Mouse (Mus musculus): ENCODE data around the gene Susd3. TPM values are rescaled to one million over a fixed set of nuclear protein-coding genes. Genes with fewer than 3 reads are reported as not detected.

Gene Susd3
- polyA plus RNA-seq, 1 experiment from 2014 or later: 0.95 TPM

GRCm38 (mm10) chr13:49212711-49213500 lies 35.6 kb downstream of the Susd3 start:
- WGBS: 83% methylated on average over 4 of the region's 4 CpGs

GRCm38 (mm10) chr13:49209306-49209705 lies 39.2 kb downstream of the Susd3 start:
- no peak overlapping the region for H3K9ac ChIP-seq (replicated peaks)
- 54% methylated on average over 7 of the region's 7 CpGs for WGBS
- H3K4me1 ChIP-seq (replicated peaks): peaks cover 25% of the 10 kb centered on the region
- no peaks in the 10 kb centered on the region for H3K27me3 ChIP-seq
- no peaks in the 10 kb centered on the region for H3K9me3 ChIP-seq
- ATAC-seq (ENCODE audit: insufficient number of reproducible peaks, insufficient read depth, low FRiP score, low TSS enrichment, low read depth): no peak
- no peak overlapping the region for H3K27ac ChIP-seq
- H3K4me3 ChIP-seq (replicated peaks): no peak overlapping the region
- peaks cover 8% of the 10 kb centered on the region; the same call in 1 of the 2 replicates for H3K36me3 ChIP-seq
- no peak overlapping the region for H3K4me2 ChIP-seq

More at GRCm38 (mm10) chr13:49212711-49213500, 35.6 kb downstream of the Susd3 start:
- H3K4me1 ChIP-seq (replicated peaks): peaks cover 44% of the 10 kb centered on the region
- no peaks in the 10 kb centered on the region for H3K9me3 ChIP-seq
- no peak overlapping the region for H3K4me2 ChIP-seq
- no peak overlapping the region for H3K9ac ChIP-seq (replicated peaks)
- H3K4me3 ChIP-seq (replicated peaks): no peak overlapping the region
- H3K36me3 ChIP-seq: no peaks in the 10 kb centered on the region
- H3K27ac ChIP-seq: no peak overlapping the region
- ATAC-seq (ENCODE audit: insufficient number of reproducible peaks, insufficient read depth, low FRiP score, low TSS enrichment, low read depth): no peak
- no peaks in the 10 kb centered on the region for H3K27me3 ChIP-seq

GRCm38 (mm10) chr13:49206341-49206740 lies 42.2 kb downstream of the Susd3 start:
- H3K9me3 ChIP-seq: no peaks in the 10 kb centered on the region
- H3K4me3 ChIP-seq (replicated peaks): no peak overlapping the region
- H3K27ac ChIP-seq: no peak overlapping the region
- no peak for ATAC-seq (ENCODE audit: insufficient number of reproducible peaks, insufficient read depth, low FRiP score, low TSS enrichment, low read depth)
- no peak overlapping the region for H3K9ac ChIP-seq (replicated peaks)
- WGBS: 94% methylated on average over 2 of the region's 2 CpGs
- H3K4me1 ChIP-seq (replicated peaks): peaks cover 8% of the 10 kb centered on the region
- H3K4me2 ChIP-seq: no peak overlapping the region
- H3K36me3 ChIP-seq: peaks cover 25% of the 10 kb centered on the region; the same call in 1 of the 2 replicates
- H3K27me3 ChIP-seq: no peaks in the 10 kb centered on the region

GRCm38 (mm10) chr13:49205381-49205998 lies 43.0 kb downstream of the Susd3 start:
- H3K4me2 ChIP-seq: no peak overlapping the region
- H3K4me1 ChIP-seq (replicated peaks): peaks cover 6% of the 10 kb centered on the region; the same call in 1 of the 2 replicates
- H3K27me3 ChIP-seq: no peaks in the 10 kb centered on the region
- H3K9me3 ChIP-seq: no peaks in the 10 kb centered on the region
- peak; percentile 35; the same call in 1 of the 2 replicates for ATAC-seq (ENCODE audit: insufficient number of reproducible peaks, insufficient read depth, low FRiP score, low TSS enrichment, low read depth)
- no peak overlapping the region for H3K27ac ChIP-seq
- no peak overlapping the region for H3K4me3 ChIP-seq (replicated peaks)
- WGBS: 49% methylated on average over 13 of the region's 13 CpGs
- no peak overlapping the region for H3K9ac ChIP-seq (replicated peaks)
- peaks cover 25% of the 10 kb centered on the region; the same call in 1 of the 2 replicates for H3K36me3 ChIP-seq

GRCm38 (mm10) chr13:49202556-49202955 lies 46.0 kb downstream of the Susd3 start:
- no peak for ATAC-seq (ENCODE audit: insufficient number of reproducible peaks, insufficient read depth, low FRiP score, low TSS enrichment, low read depth)
- WGBS: 90% methylated on average over 7 of the region's 7 CpGs
- H3K4me3 ChIP-seq (replicated peaks): no peak overlapping the region
- H3K4me1 ChIP-seq (replicated peaks): no peaks in the 10 kb centered on the region
- H3K27ac ChIP-seq: no peak overlapping the region
- no peak overlapping the region for H3K4me2 ChIP-seq
- peaks cover 25% of the 10 kb centered on the region; the same call in 1 of the 2 replicates for H3K36me3 ChIP-seq
- H3K27me3 ChIP-seq: no peaks in the 10 kb centered on the region
- no peaks in the 10 kb centered on the region for H3K9me3 ChIP-seq
- no peak overlapping the region for H3K9ac ChIP-seq (replicated peaks)

GRCm38 (mm10) chr13:49200688-49201087 lies 47.8 kb downstream of the Susd3 start:
- Histone ChIP-seq H3K9me3 (no peaks in the 10 kb centered on the region), H3K27me3 (no peaks in the 10 kb centered on the region), H3K9ac (replicated peaks) (no peak overlapping the region), H3K36me3 (peaks cover 31% of the 10 kb centered on the region; the same call in 1 of the 2 replicates), H3K4me1 (replicated peaks) (no peaks in the 10 kb centered on the region), H3K4me3 (replicated peaks) (no peak overlapping the region), H3K27ac (no peak overlapping the region), H3K4me2 (no peak overlapping the region)
- no peak for ATAC-seq (ENCODE audit: insufficient number of reproducible peaks, insufficient read depth, low FRiP score, low TSS enrichment, low read depth)
- WGBS: 87% methylated on average over 13 of the region's 13 CpGs

DNA sequence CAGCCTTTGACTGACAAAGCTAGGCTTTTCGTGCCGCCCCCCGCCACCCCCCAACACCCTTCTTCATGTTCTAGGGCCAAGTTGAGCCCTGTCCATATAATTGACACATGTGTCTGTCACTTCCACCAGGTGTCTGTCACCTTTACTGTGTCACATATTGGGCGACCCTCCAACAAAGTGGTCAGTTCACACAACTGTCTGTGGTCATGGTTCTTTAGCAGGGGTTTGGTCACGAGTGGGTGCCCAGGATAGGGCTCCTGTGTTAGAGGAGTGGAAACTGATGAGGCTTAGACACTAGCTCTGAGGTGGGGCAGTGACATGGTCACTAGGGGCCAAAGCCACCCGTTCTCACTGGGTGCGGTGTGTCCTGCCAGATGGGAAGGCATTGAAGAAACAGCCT lies 48.6 kb downstream of the Susd3 start:
- no peaks in the 10 kb centered on the region for H3K27me3 ChIP-seq
- H3K27ac ChIP-seq: no peak overlapping the region
- no peak overlapping the region for H3K9ac ChIP-seq (replicated peaks)
- H3K9me3 ChIP-seq: no peaks in the 10 kb centered on the region
- H3K4me2 ChIP-seq: no peak overlapping the region
- no peak for ATAC-seq (ENCODE audit: insufficient number of reproducible peaks, insufficient read depth, low FRiP score, low TSS enrichment, low read depth)
- H3K36me3 ChIP-seq: peaks cover 35% of the 10 kb centered on the region; the same call in 1 of the 2 replicates
- no peaks in the 10 kb centered on the region for H3K4me1 ChIP-seq (replicated peaks)
- 89% methylated on average over 7 of the region's 7 CpGs for WGBS
- H3K4me3 ChIP-seq (replicated peaks): no peak overlapping the region

GRCm38 (mm10) chr13:49198734-49199133 lies 49.8 kb downstream of the Susd3 start:
- no peaks in the 10 kb centered on the region for H3K9me3 ChIP-seq
- H3K27me3 ChIP-seq: no peaks in the 10 kb centered on the region
- H3K4me1 ChIP-seq (replicated peaks): no peaks in the 10 kb centered on the region
- H3K4me2 ChIP-seq: no peak overlapping the region
- H3K4me3 ChIP-seq (replicated peaks): no peak overlapping the region
- peaks cover 27% of the 10 kb centered on the region; the same call in 1 of the 2 replicates for H3K36me3 ChIP-seq
- H3K9ac ChIP-seq (replicated peaks): no peak overlapping the region
- ATAC-seq (ENCODE audit: insufficient number of reproducible peaks, insufficient read depth, low FRiP score, low TSS enrichment, low read depth): no peak
- 90% methylated on average over 9 of the region's 9 CpGs for WGBS
- H3K27ac ChIP-seq: no peak overlapping the region

DNA sequence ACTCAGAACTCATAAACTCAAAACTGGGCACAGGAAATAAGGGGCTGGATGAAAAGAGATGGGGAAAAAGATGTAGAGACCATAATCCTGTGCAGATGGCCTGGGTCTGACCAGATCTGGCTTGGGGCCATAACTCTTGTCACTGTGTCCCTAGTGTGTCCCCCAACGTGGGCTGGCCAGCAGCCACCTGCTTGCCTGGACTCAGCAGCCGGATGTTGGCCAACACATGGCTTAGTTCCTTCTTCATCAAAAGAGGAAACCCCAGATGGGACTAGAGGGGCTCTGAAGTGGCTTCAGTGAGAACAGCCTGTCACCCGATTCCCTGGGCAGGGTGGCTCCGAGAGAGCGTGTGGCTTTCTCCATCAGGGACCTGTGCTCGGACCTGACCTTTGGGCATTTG lies 51.7 kb downstream of the Susd3 start:
- Histone ChIP-seq H3K27me3 (no peaks in the 10 kb centered on the region), H3K4me2 (no peak overlapping the region), H3K27ac (no peak overlapping the region), H3K36me3 (peaks cover 14% of the 10 kb centered on the region; the same call in 1 of the 2 replicates), H3K9ac (replicated peaks) (no peak overlapping the region), H3K9me3 (no peaks in the 10 kb centered on the region), H3K4me3 (replicated peaks) (no peak overlapping the region), H3K4me1 (replicated peaks) (peaks cover 6% of the 10 kb centered on the region)
- 74% methylated on average over 6 of the region's 6 CpGs for WGBS
- ATAC-seq (ENCODE audit: insufficient number of reproducible peaks, insufficient read depth, low FRiP score, low TSS enrichment, low read depth): no peak

GRCm38 (mm10) chr13:49196211-49196610 lies 52.3 kb downstream of the Susd3 start:
- no peak overlapping the region for H3K4me3 ChIP-seq (replicated peaks)
- ATAC-seq (ENCODE audit: insufficient number of reproducible peaks, insufficient read depth, low FRiP score, low TSS enrichment, low read depth): no peak
- H3K9ac ChIP-seq (replicated peaks): no peak overlapping the region
- peaks cover 14% of the 10 kb centered on the region; the same call in 1 of the 2 replicates for H3K36me3 ChIP-seq
- H3K27me3 ChIP-seq: no peaks in the 10 kb centered on the region
- H3K4me1 ChIP-seq (replicated peaks): peaks cover 12% of the 10 kb centered on the region
- H3K27ac ChIP-seq: no peak overlapping the region
- no peaks in the 10 kb centered on the region for H3K9me3 ChIP-seq
- 77% methylated on average over 5 of the region's 5 CpGs for WGBS
- H3K4me2 ChIP-seq: no peak overlapping the region

GRCm38 (mm10) chr13:49195651-49196050 lies 52.9 kb downstream of the Susd3 start:
- no peak overlapping the region for H3K27ac ChIP-seq
- no peak overlapping the region for H3K4me2 ChIP-seq
- H3K9ac ChIP-seq (replicated peaks): no peak overlapping the region
- peaks cover 16% of the 10 kb centered on the region for H3K4me1 ChIP-seq (replicated peaks)
- H3K36me3 ChIP-seq: peaks cover 14% of the 10 kb centered on the region; the same call in 1 of the 2 replicates
- no peaks in the 10 kb centered on the region for H3K9me3 ChIP-seq
- WGBS: 94% methylated on average over 7 of the region's 7 CpGs
- no peak overlapping the region for H3K4me3 ChIP-seq (replicated peaks)
- ATAC-seq (ENCODE audit: insufficient number of reproducible peaks, insufficient read depth, low FRiP score, low TSS enrichment, low read depth): no peak
- no peaks in the 10 kb centered on the region for H3K27me3 ChIP-seq
